Mouse (Mus musculus) cerebral cortex, adult 2 months (tissue): Measurements from ENCODE around the gene Gm14444.

Experiments
- WGBS: fragments of 180-500 bp; shearing (Covaris S2); methylation state at CpG from one replicate; pipeline ENCODE4 v1.1.7; 2018; 5-methylcytosine and 5-hydroxymethylcytosine counted together

Gene Gm14444

DNA sequence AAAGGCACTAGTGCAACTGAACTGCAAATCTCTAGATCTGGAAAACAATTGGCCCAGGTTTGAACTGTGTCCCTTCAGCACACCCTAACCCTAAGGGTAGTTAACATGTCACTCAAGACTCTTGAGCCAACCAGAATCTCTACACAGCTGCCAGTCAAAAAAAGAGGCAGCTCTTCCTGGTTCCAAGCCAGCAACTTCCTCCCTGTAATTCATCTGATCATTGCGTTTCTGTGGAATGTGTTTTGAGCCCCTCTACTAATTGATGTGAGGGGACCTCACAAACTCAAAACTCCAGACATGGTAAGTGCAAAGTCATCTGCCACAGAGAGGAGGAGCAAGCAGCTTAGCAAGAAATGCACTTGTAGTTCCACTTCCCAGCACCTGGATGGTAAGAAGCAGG is at the start of gene Gm14444:
Gene Gm14444 (plus strand): TSS at position 220 of the 400 bp plus-strand sequence.
- WGBS: 68% methylated on average over 1 of the region's 1 CpGs

DNA sequence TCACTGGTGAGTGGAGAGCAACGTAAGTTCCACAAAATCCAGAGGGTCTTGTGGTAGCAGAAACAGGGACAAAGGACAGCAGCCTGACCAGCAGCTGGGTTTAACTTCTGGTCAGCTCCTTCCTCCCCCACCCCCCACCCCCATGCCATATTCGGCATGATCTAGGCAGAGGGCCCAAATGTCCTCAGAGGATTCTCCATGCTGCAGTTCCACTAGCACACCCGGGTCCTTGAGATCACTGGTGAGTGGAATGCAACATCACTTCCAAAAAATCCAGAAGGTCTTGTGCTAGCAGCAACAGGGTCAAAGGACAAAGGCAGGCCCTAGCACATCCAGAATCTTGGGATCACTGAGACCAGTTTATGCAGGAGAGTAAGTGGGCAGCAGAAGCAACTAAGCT is 44.6 kb upstream of the Gm14444 start:
- 73% methylated on average over 3 of the region's 3 CpGs for WGBS

GRCm38 (mm10) chr2:175044268-175044667 is 34.2 kb downstream of the Gm14444 start:
- 96% methylated on average over 27 of the region's 27 CpGs for WGBS

DNA sequence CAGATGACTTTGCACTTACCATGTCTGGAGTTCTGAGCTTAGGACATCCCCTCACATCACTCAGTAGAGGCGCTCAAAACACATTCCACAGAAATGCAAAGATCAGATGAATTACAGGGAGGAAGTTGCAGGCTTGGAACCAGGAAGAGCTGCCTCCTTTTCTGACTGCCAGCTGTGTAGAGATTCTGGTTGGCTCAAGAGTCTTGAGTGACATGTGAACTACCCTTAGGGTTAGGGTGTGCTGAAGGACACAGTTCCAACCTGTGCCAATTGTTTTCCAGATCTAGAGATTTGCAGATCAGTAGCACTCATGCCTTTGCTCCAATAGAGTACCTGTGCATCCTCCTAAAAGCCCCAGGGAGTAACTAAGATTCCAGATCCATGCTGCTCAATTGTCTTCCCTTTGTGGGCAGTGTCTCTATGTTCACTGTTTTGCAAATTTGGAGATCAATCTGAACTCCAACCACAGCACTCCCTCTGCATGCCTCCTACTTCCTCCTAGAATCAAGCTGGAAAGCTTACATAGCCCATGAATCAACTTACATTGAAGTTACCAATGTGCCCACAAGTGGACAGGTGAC is 57.7 kb downstream of the Gm14444 start, which contains the start of gene Gm14393:
Gene Gm14393 (minus strand): TSS at position 101 of the 581 bp plus-strand sequence.
- WGBS: 80% methylated on average over 1 of the region's 1 CpGs
